ENCODE assay signal across 24 mouse cellular contexts in the genomic region with DNA sequence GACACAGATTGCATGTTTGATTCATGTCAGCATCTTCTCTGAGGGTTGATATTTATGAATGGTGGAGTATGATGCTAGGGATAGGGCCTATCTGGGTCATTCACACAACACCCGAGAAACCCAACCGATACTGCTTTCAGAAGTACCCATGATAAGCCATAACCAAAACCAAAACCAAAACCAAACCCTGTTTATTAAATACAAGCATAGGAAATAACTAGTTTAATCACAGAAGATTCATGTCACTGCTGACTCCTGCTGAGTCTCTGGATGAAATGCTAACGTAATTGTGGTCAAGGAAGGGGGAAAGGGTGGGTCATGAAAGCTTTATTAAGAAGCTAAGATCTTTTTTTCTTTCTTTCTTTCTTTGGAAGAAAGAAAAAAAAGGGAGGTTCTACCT. TPM values are rescaled to one million over a fixed set of nuclear protein-coding genes. Genes with fewer than 3 reads are reported as not detected.
"Had no signal": no experiment of that assay in that cellular context is flagged by ENCODE, and none has a peak within 500 bp of the region (broad histone marks: within the 10 kb centered on the region; RNA-seq: fewer than 3 reads in every experiment).

No protein-coding gene starts in this region.

- H3K4me3 ChIP-seq: left cerebral cortex, adult 2 months; liver, embryonic 13.5 days; midbrain, embryonic 10.5 days; midbrain, embryonic 13.5 days; myocyte; neural tube, embryonic 13.5 days; stomach, embryonic 15.5 days had no signal

- H3K36me3 ChIP-seq: liver, embryonic 13.5 days; midbrain, embryonic 10.5 days; midbrain, embryonic 13.5 days; neural tube, embryonic 13.5 days; stomach, embryonic 15.5 days had no signal

- H3K27me3 ChIP-seq: liver, embryonic 13.5 days; midbrain, embryonic 13.5 days; neural tube, embryonic 13.5 days; stomach, embryonic 15.5 days had no signal

- ATAC-seq: midbrain, embryonic 13.5 days; midbrain, embryonic 16.5 days had no signal

- H3K4me1 ChIP-seq: midbrain, embryonic 10.5 days; midbrain, embryonic 13.5 days; neural tube, embryonic 13.5 days; stomach, embryonic 15.5 days had no signal

- H3K27ac ChIP-seq: kidney, postnatal 0 days; left cerebral cortex, adult 2 months; liver, embryonic 13.5 days; midbrain, embryonic 10.5 days; midbrain, embryonic 13.5 days; neural tube, embryonic 13.5 days; stomach, embryonic 15.5 days had no signal

- DNase-seq: kidney, adult 18-20 months; kidney, adult 9 months; kidney, postnatal 36 days; layer of hippocampus, postnatal 36 days; liver, embryonic 13.5 days; lung, adult 2 months; lung, postnatal 14 days; lung, postnatal 4 days; retina, postnatal 1 day; right cerebral cortex, postnatal 25 days; spleen, adult 18-20 months; thymus, adult 18-20 months; thymus, postnatal 25 days had no signal

- H3K4me2 ChIP-seq: liver, embryonic 13.5 days; midbrain, embryonic 13.5 days; neural tube, embryonic 13.5 days; stomach, embryonic 15.5 days had no signal

- H3K9me3 ChIP-seq: liver, embryonic 13.5 days; midbrain, embryonic 10.5 days; midbrain, embryonic 13.5 days; neural tube, embryonic 13.5 days; stomach, embryonic 15.5 days had no signal

- H3K9ac ChIP-seq: liver, embryonic 13.5 days; midbrain, embryonic 13.5 days; neural tube, embryonic 13.5 days; stomach, embryonic 15.5 days had no signal

RNA-seq across cellular contexts. Expression of a gene that starts 9.6 kb away (rescaled TPM):
- polyA plus RNA-seq: midbrain, embryonic 10.5 days had no signal

RNA-seq across cellular contexts. Expression of a gene that starts 9.7 kb away (rescaled TPM):
- polyA plus RNA-seq: liver, adult 2 months; testis, adult 2 months had no signal

RNA-seq across cellular contexts. Expression of a gene that starts 42.5 kb away (rescaled TPM):
- polyA plus RNA-seq: lung, embryonic 16.5 days; midbrain, embryonic 10.5 days had no signal

RNA-seq across cellular contexts. Expression of a gene that starts 48.5 kb away (rescaled TPM):
- polyA plus RNA-seq: midbrain, embryonic 10.5 days; testis, adult 2 months had no signal
